12 mouse cellular contexts compared by ENCODE assay signal in genomic region chr2:46360049-46360712, GRCm38 (mm10).
"Had no signal": no experiment of that assay in that cellular context is flagged by ENCODE, and none has a peak within 500 bp of the region (broad histone marks: within the 10 kb centered on the region; RNA-seq: fewer than 3 reads in every experiment).

No protein-coding gene starts in this region.

- H3K4me2 ChIP-seq: intestine, embryonic 15.5 days; limb, embryonic 15.5 days; liver, embryonic 15.5 days; lung, embryonic 15.5 days; midbrain, embryonic 12.5 days; stomach, embryonic 15.5 days had no signal

- ATAC-seq: intestine, embryonic 15.5 days; midbrain, embryonic 16.5 days had no signal

- H3K9ac ChIP-seq: intestine, embryonic 15.5 days; limb, embryonic 15.5 days; liver, embryonic 15.5 days; lung, embryonic 15.5 days; midbrain, embryonic 12.5 days; stomach, embryonic 15.5 days had no signal

- H3K27ac ChIP-seq: intestine, embryonic 15.5 days; kidney, postnatal 0 days; limb, embryonic 15.5 days; liver, embryonic 15.5 days; lung, embryonic 15.5 days; midbrain, embryonic 12.5 days; stomach, embryonic 15.5 days had no signal

- H3K36me3 ChIP-seq: intestine, embryonic 15.5 days; limb, embryonic 15.5 days; liver, embryonic 15.5 days; lung, embryonic 15.5 days; midbrain, embryonic 12.5 days; stomach, embryonic 15.5 days had no signal

- H3K4me1 ChIP-seq: intestine, embryonic 15.5 days; limb, embryonic 15.5 days; liver, embryonic 15.5 days; lung, embryonic 15.5 days; midbrain, embryonic 12.5 days; stomach, embryonic 15.5 days had no signal

- DNase-seq: kidney, adult 18-20 months; kidney, postnatal 4 days; right cerebral cortex, postnatal 14 days; thymus, postnatal 36 days had no signal

- H3K27me3 ChIP-seq: intestine, embryonic 15.5 days; limb, embryonic 15.5 days; liver, embryonic 15.5 days; lung, embryonic 15.5 days; midbrain, embryonic 12.5 days; stomach, embryonic 15.5 days had no signal

- H3K4me3 ChIP-seq: intestine, embryonic 15.5 days; limb, embryonic 15.5 days; liver, embryonic 15.5 days; lung, embryonic 15.5 days; midbrain, embryonic 12.5 days; stomach, embryonic 15.5 days had no signal

- H3K9me3 ChIP-seq: intestine, embryonic 15.5 days; limb, embryonic 15.5 days; liver, embryonic 15.5 days; lung, embryonic 15.5 days; midbrain, embryonic 12.5 days; stomach, embryonic 15.5 days had no signal
